Mouse (Mus musculus): ENCODE measurements around the gene Dpyd. TPM values are rescaled to one million over a fixed set of nuclear protein-coding genes. Genes with fewer than 3 reads are reported as not detected.

Gene Dpyd
- polyA plus RNA-seq, 1 experiment from 2014 or later: 2.6 TPM

GRCm38 (mm10) chr3:119143034-119143433 is 581.1 kb downstream of the Dpyd start:
- H3K9ac ChIP-seq: no peak overlapping the region
- H3K27ac ChIP-seq: no peak overlapping the region
- peaks cover 10% of the 10 kb centered on the region for H3K9me3 ChIP-seq (replicated peaks)
- ATAC-seq (ENCODE audit: low read depth): no peak
- H3K36me3 ChIP-seq: no peaks in the 10 kb centered on the region
- no peak overlapping the region for H3K4me2 ChIP-seq
- H3K4me1 ChIP-seq (replicated peaks): no peaks in the 10 kb centered on the region
- no peak for DNase-seq
- H3K4me3 ChIP-seq (replicated peaks): no peak overlapping the region
- WGBS (ENCODE audit: insufficient replicate concordance): 59% methylated on average over 5 of the region's 5 CpGs
- no peaks in the 10 kb centered on the region for H3K27me3 ChIP-seq

- H3K4me2 ChIP-seq: no peak overlapping the region
- no peak for DNase-seq
- H3K27me3 ChIP-seq: no peaks in the 10 kb centered on the region
- no peak overlapping the region for H3K27ac ChIP-seq
- H3K9ac ChIP-seq: no peak overlapping the region
- 57% methylated on average over 1 of the region's 1 CpGs for WGBS (ENCODE audit: insufficient replicate concordance)
- H3K36me3 ChIP-seq: no peaks in the 10 kb centered on the region
- no peaks in the 10 kb centered on the region for H3K4me1 ChIP-seq (replicated peaks)
- ATAC-seq (ENCODE audit: low read depth): no peak
- peaks cover 10% of the 10 kb centered on the region for H3K9me3 ChIP-seq (replicated peaks)
- no peak overlapping the region for H3K4me3 ChIP-seq (replicated peaks)
Observed at GRCm38 (mm10) chr3:119144788-119145187, 582.9 kb downstream of the Dpyd start.

GRCm38 (mm10) chr3:119154604-119155444 is 592.9 kb downstream of the Dpyd start:
- Histone ChIP-seq H3K4me1 (replicated peaks) (no peaks in the 10 kb centered on the region), H3K36me3 (no peaks in the 10 kb centered on the region), H3K4me3 (replicated peaks) (no peak overlapping the region), H3K27ac (no peak overlapping the region), H3K4me2 (no peak overlapping the region), H3K9ac (no peak overlapping the region), H3K9me3 (replicated peaks) (no peaks in the 10 kb centered on the region), H3K27me3 (no peaks in the 10 kb centered on the region)
- DNase-seq: no peak
- 56% methylated on average over 17 of the region's 17 CpGs for WGBS (ENCODE audit: insufficient replicate concordance)
- no peak for ATAC-seq (ENCODE audit: low read depth)

GRCm38 (mm10) chr3:119158670-119159069 is 596.7 kb downstream of the Dpyd start:
- 62% methylated on average over 4 of the region's 4 CpGs for WGBS (ENCODE audit: insufficient replicate concordance)
- Histone ChIP-seq H3K4me1 (replicated peaks) (no peaks in the 10 kb centered on the region), H3K9me3 (replicated peaks) (no peaks in the 10 kb centered on the region), H3K4me2 (no peak overlapping the region), H3K4me3 (replicated peaks) (no peak overlapping the region), H3K27me3 (no peaks in the 10 kb centered on the region), H3K9ac (no peak overlapping the region), H3K36me3 (no peaks in the 10 kb centered on the region), H3K27ac (no peak overlapping the region)
- DNase-seq (no peak), ATAC-seq (ENCODE audit: low read depth) (no peak)

DNA sequence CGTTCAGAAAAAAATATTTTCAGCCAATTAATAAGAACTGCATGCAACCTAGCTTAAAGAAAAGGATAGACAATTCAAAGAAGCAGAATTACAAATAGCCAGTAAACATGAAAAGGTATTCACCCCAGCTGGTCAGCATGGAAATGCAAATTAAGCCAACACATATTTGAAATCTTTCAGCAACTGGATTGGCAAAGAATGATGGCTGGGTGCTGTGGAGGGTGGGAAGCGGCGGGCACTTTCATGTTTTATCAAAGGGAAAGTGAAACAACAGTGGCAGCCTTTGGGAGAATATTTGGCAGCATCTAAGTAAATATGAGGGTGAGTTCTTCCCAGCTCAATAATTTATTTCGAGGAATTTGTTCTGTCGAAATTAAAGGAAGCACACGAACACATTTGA is 603.8 kb downstream of the Dpyd start:
- Histone ChIP-seq H3K4me1 (replicated peaks) (no peaks in the 10 kb centered on the region), H3K27me3 (no peaks in the 10 kb centered on the region), H3K36me3 (no peaks in the 10 kb centered on the region), H3K9me3 (replicated peaks) (no peaks in the 10 kb centered on the region), H3K9ac (no peak overlapping the region), H3K4me3 (replicated peaks) (no peak overlapping the region), H3K27ac (no peak overlapping the region), H3K4me2 (no peak overlapping the region)
- DNase-seq (no peak), ATAC-seq (ENCODE audit: low read depth) (no peak)
- WGBS (ENCODE audit: insufficient replicate concordance): 65% methylated on average over 6 of the region's 6 CpGs

GRCm38 (mm10) chr3:119168166-119168565 is 606.2 kb downstream of the Dpyd start:
- no peak for DNase-seq
- Histone ChIP-seq H3K36me3 (no peaks in the 10 kb centered on the region), H3K4me3 (replicated peaks) (no peak overlapping the region), H3K27me3 (no peaks in the 10 kb centered on the region), H3K9ac (no peak overlapping the region), H3K4me2 (no peak overlapping the region), H3K27ac (no peak overlapping the region), H3K4me1 (replicated peaks) (no peaks in the 10 kb centered on the region), H3K9me3 (replicated peaks) (no peaks in the 10 kb centered on the region)
- 57% methylated on average over 2 of the region's 2 CpGs for WGBS (ENCODE audit: insufficient replicate concordance)
- ATAC-seq (ENCODE audit: low read depth): no peak

- DNase-seq (no peak), ATAC-seq (ENCODE audit: low read depth) (no peak)
- H3K9ac ChIP-seq: no peak overlapping the region
- H3K4me3 ChIP-seq (replicated peaks): no peak overlapping the region
- WGBS (ENCODE audit: insufficient replicate concordance): 37% methylated on average over 1 of the region's 1 CpGs
- no peaks in the 10 kb centered on the region for H3K4me1 ChIP-seq (replicated peaks)
- H3K27me3 ChIP-seq: no peaks in the 10 kb centered on the region
- no peaks in the 10 kb centered on the region for H3K36me3 ChIP-seq
- no peak overlapping the region for H3K27ac ChIP-seq
- no peak overlapping the region for H3K4me2 ChIP-seq
- no peaks in the 10 kb centered on the region for H3K9me3 ChIP-seq (replicated peaks)
Observed at GRCm38 (mm10) chr3:119168661-119169060, 606.7 kb downstream of the Dpyd start.

- DNase-seq: no peak
- Histone ChIP-seq H3K4me2 (no peak overlapping the region), H3K9me3 (replicated peaks) (no peaks in the 10 kb centered on the region), H3K36me3 (no peaks in the 10 kb centered on the region), H3K27ac (no peak overlapping the region), H3K9ac (no peak overlapping the region), H3K27me3 (no peaks in the 10 kb centered on the region), H3K4me3 (replicated peaks) (no peak overlapping the region), H3K4me1 (replicated peaks) (no peaks in the 10 kb centered on the region)
- 63% methylated on average over 3 of the region's 3 CpGs for WGBS (ENCODE audit: insufficient replicate concordance)
- ATAC-seq (ENCODE audit: low read depth): no peak
Observed at GRCm38 (mm10) chr3:119183261-119183660, 621.3 kb downstream of the Dpyd start.

DNA sequence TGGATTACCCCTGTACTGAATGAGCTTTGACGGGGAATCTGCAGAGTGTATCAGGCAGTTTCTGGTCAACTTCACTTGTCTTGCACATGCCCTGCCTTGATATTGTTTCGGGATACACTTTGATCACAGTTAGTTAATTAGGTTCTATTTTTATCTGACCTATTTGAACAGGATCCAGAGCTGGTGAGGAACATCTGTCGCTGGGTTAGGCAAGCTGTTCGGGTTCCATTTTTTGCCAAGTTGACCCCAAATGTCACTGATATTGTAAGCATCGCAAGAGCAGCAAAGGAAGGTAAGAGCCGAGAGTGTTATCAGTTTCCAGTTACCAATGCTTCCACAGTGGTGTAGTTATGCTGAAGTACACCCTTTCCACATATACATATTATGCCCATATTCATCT is 632.1 kb downstream of the Dpyd start:
- no peak for DNase-seq
- Histone ChIP-seq H3K9ac (no peak overlapping the region), H3K9me3 (replicated peaks) (no peaks in the 10 kb centered on the region), H3K36me3 (no peaks in the 10 kb centered on the region), H3K4me3 (replicated peaks) (no peak overlapping the region), H3K4me2 (no peak overlapping the region), H3K27me3 (no peaks in the 10 kb centered on the region), H3K27ac (no peak overlapping the region), H3K4me1 (replicated peaks) (no peaks in the 10 kb centered on the region)
- ATAC-seq (ENCODE audit: low read depth): no peak
- 71% methylated on average over 6 of the region's 6 CpGs for WGBS (ENCODE audit: insufficient replicate concordance)

DNA sequence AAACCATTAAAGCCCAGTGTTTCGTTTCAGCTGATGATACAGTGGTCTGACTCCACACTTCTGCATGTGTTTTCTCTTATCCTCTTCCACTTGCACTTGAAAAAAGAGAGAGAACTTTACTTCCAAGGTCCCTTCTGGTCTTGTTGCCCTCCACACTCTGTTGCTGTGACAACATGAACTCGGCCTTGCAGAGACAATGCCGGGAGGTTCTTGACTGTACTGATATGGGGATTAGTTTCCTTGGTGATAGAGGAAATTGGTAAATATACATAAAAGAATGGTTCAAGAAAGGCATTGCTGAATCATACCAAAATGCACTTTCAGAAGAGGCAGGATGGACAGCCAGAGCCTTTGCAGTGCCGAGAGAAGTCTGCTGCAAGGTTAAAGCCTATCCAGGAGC is 633.7 kb downstream of the Dpyd start:
- Histone ChIP-seq H3K27ac (no peak overlapping the region), H3K9me3 (replicated peaks) (no peaks in the 10 kb centered on the region), H3K4me3 (replicated peaks) (no peak overlapping the region), H3K36me3 (no peaks in the 10 kb centered on the region), H3K9ac (no peak overlapping the region), H3K27me3 (no peaks in the 10 kb centered on the region), H3K4me1 (replicated peaks) (no peaks in the 10 kb centered on the region), H3K4me2 (no peak overlapping the region)
- 55% methylated on average over 4 of the region's 4 CpGs for whole genome bisulfite sequencing (ENCODE audit: insufficient replicate concordance)
- no peak for ATAC-seq (ENCODE audit: low read depth)
- DNase-seq: no peak

GRCm38 (mm10) chr3:119220763-119221412 is 659.0 kb downstream of the Dpyd start:
- DNase-seq: no peak
- no peak overlapping the region for H3K9ac ChIP-seq
- H3K4me1 ChIP-seq (replicated peaks): no peaks in the 10 kb centered on the region
- no peaks in the 10 kb centered on the region for H3K27me3 ChIP-seq
- H3K36me3 ChIP-seq: no peaks in the 10 kb centered on the region
- 58% methylated on average over 2 of the region's 2 CpGs for WGBS (ENCODE audit: insufficient replicate concordance)
- H3K4me3 ChIP-seq (replicated peaks): no peak overlapping the region
- no peak overlapping the region for H3K27ac ChIP-seq
- no peak overlapping the region for H3K4me2 ChIP-seq
- no peak for ATAC-seq (ENCODE audit: low read depth)
- no peaks in the 10 kb centered on the region for H3K9me3 ChIP-seq (replicated peaks)

- no peaks in the 10 kb centered on the region for H3K36me3 ChIP-seq
- WGBS (ENCODE audit: insufficient replicate concordance): 54% methylated on average over 3 of the region's 3 CpGs
- no peak overlapping the region for H3K4me2 ChIP-seq
- no peak overlapping the region for H3K27ac ChIP-seq
- no peaks in the 10 kb centered on the region for H3K9me3 ChIP-seq (replicated peaks)
- H3K9ac ChIP-seq: no peak overlapping the region
- H3K4me1 ChIP-seq (replicated peaks): no peaks in the 10 kb centered on the region
- DNase-seq: no peak
- no peak overlapping the region for H3K4me3 ChIP-seq (replicated peaks)
- H3K27me3 ChIP-seq: no peaks in the 10 kb centered on the region
- ATAC-seq (ENCODE audit: low read depth): no peak
Observed at GRCm38 (mm10) chr3:119243181-119243580, 681.3 kb downstream of the Dpyd start.
